Mouse (Mus musculus): Measurements from ENCODE around the gene 4930524J08Rik.

Gene 4930524J08Rik

DNA sequence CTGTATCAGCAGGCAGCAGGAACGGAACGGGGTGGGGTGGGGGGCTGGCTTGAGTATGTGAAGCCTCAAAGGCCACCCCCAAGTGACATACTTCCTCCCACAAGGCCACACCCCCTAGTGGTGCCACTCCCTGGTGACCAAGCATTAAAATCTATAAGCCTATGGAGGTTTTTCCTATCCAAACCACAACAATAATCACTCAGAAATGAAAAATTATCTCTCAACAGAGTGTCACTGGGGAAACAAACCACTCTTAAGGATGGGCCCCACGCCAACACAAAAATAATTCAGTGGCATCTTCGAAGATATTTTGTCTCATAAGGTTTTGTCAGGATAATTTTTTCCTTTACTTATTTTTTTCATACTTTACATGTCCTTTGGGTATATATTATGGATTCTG, 25.0 kb downstream of the 4930524J08Rik start:
- no peak for DNase-seq (ENCODE audit: low read depth, low spot score)

- DNase-seq (ENCODE audit: low read depth, low spot score) = no peak
Measured at GRCm38 (mm10) chr5:100005431-100005830, 26.6 kb downstream of the 4930524J08Rik start.

DNA sequence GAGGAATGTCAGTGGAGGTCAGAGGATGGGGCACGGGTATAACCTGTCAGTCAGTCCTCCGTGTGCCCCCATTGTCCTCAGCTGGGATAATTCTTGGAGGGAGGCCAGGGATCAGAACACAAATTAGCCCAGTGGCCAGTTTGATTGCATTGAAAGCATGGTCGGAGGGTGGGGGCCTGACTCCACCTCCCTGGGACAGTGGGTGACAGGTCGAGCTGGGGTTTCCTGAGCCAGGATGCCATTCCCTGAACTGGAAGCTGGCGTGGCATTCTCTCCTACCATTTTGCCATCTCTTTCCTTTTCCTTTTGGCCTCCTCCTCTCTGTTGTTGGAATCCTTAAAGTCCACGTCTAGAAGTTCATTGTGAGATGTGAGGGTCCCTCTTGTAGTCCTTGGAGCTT, 27.0 kb downstream of the 4930524J08Rik start:
- no peak for DNase-seq (ENCODE audit: low read depth, low spot score)

DNA sequence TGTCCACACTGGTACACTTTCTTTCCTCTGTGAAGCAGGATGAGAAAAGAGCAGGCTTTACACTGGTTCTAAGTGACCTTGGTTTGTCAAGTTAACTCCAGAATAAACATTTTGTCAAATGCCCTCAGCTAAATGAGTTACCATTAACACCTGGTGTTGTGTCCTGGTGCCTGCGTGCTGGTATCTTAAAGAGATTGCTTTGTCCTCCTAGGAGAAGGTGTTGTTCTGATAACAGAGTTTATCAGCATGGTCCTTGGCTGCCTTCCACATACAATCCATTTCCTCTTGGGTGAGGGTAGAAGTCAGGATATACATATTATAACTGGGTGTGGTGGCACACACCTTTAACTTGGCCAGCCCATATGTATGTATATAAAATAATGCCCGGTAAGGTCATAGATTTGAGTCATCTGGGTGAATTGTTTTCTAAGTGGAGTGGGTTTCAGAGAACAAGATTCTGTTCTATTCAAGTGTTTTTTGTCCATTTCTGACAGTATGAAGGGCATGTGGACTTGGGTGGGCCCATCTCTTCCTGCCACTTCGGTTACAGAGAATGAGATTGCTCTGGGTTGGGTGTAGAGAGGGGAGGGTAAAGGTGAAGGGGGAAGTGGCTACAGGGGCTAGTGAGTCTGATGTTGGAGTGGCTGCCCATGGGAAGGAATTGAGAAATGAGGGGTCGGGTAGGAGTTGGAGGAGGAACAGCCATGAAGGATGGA, 27.6 kb downstream of the 4930524J08Rik start:
- no peak for DNase-seq (ENCODE audit: low read depth, low spot score)

GRCm38 (mm10) chr5:100007040-100007375, 28.1 kb downstream of the 4930524J08Rik start:
- DNase-seq (ENCODE audit: low read depth, low spot score) = no peak

DNA sequence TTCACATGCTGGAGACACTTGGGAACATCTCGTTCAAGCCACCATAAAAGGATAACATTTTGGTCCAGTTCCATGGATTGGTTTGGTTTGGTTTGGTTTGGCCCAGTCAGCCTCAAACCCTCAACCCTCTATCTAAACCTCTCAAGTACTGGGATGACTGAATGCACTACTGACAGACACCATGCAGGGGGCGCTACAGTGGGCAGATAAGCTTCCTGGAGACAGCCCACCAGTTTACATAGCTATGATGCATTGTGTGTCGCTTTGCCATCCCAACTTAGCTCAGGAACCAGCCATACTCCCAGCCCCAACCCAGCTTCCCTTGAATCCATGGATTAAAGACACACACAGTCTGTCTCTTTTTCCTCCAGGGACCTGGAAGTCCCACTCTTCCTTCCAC, 29.6 kb downstream of the 4930524J08Rik start:
- no peak for DNase-seq (ENCODE audit: low read depth, low spot score)

DNA sequence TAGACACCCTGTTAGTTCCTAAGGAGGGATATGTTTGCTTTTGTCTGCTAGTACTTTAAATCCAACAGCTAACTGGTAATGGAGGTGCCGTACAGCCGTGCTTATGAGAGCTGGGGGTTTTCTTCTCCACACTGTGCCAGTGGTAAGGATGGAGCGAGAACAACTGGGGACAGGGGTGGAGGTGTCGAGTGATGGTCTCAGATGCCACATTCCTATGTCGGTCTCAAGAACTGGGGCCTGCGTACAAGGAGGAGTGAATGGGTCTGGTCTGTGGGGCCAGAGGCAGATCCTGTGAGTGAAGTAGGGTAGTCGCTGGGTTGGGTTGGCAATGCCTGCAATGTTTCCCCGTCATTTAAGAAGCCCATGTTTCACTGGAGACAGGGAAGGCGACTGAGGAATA, 33.7 kb downstream of the 4930524J08Rik start:
- DNase-seq (ENCODE audit: low read depth, low spot score) = no peak

GRCm38 (mm10) chr5:100020089-100020488, 41.2 kb downstream of the 4930524J08Rik start:
- DNase-seq (ENCODE audit: low read depth, low spot score) = no peak

DNA sequence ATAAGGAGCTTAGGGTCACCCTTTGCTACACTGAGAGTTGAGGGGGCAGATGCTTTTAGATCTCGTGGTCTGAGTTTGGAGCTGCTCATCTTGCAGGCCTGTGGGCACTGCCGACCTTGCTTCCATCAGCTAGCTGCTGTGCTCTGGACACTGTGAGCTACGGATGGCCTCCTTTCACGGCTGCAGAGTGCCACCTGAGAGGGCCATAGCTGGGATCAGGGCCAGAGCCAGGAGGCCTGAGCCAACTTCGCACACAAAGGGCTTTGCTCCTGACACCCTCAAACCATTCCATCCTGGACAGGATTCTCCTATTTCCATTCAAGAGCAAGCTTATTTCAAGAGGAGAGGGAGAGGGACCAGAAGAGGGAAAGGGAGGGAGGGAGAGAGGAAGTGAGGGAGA, 45.5 kb downstream of the 4930524J08Rik start:
- no peak for DNase-seq (ENCODE audit: low read depth, low spot score)

DNA sequence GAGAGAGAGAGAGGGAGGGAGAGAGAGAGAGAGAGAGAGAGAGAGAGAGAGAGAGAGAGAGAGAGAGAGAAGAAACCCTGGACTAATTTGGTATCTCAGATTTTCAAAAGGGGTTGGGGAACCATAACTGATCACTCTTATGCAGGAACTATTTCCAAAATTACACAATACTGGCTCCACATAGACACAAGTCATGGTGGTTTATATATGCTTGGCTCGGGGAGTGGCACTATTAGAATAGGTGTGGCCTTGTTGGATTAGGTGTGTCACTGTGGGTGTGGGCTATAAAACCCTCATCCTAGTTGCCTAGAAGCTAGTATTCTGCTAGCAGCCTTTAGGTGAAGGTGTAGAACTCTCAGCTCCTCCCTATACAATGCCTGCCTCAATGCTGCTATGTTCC, 46.0 kb downstream of the 4930524J08Rik start:
- no peak for DNase-seq (ENCODE audit: low read depth, low spot score)

All from forelimb bud, embryonic 11.5 days (tissue).